ENCODE assay signal across 9 mouse cellular contexts in genomic region chr10:26919307-26919977, GRCm38 (mm10).
DNase-seq lines count a peak whose midpoint lies in the region; ATAC-seq lines count a peak whose summit lies in the region.
"Had no signal": no experiment of that assay in that cellular context is flagged by ENCODE, and none has a peak within 500 bp of the region (broad histone marks: within the 10 kb centered on the region; RNA-seq: fewer than 3 reads in every experiment).

No protein-coding gene starts in this region.

- no peak overlapping the region for H3K27ac ChIP-seq in liver, embryonic 12.5 days
- H3K27ac ChIP-seq in neural tube, embryonic 14.5 days (ENCODE audit: low read depth, low read length), result no peak overlapping the region
- H3K27ac ChIP-seq: embryonic facial prominence, embryonic 13.5 days had no signal

- DNase-seq in ovary, postnatal 14 days (ENCODE audit: low spot score), result peak; percentile 29
- DNase-seq in ovary, postnatal 10 days (ENCODE audit: low spot score), result no peak
- DNase-seq in c-Kit-positive CD71-positive TER-119-negative erythroid progenitor cells, embryonic 14.5 days (ENCODE audit: low read depth), result peak; percentile 64
- peak; percentile 21 to 66 for DNase-seq in frontal cortex, postnatal 36 days (ENCODE audit: low spot score in 2 of 2)
- DNase-seq in kidney, postnatal 14 days, result peak; percentile 65
- DNase-seq in testis, postnatal 10 days (ENCODE audit: low spot score), result no peak

- H3K9ac ChIP-seq in liver, embryonic 12.5 days, result no peak overlapping the region
- H3K9ac ChIP-seq in neural tube, embryonic 14.5 days (replicated peaks; ENCODE audit: low read depth, low read length), result no peak overlapping the region
- H3K9ac ChIP-seq: embryonic facial prominence, embryonic 13.5 days had no signal

- H3K4me3 ChIP-seq in liver, embryonic 12.5 days, result no peak overlapping the region
- no peak overlapping the region for H3K4me3 ChIP-seq in neural tube, embryonic 14.5 days (ENCODE audit: low read depth, low read length)
- H3K4me3 ChIP-seq: embryonic facial prominence, embryonic 13.5 days had no signal

- H3K4me1 ChIP-seq in liver, embryonic 12.5 days, result no peaks in the 10 kb centered on the region
- no peaks in the 10 kb centered on the region for H3K4me1 ChIP-seq in neural tube, embryonic 14.5 days (ENCODE audit: control insufficient read depth, insufficient read depth, low read length)
- H3K4me1 ChIP-seq: embryonic facial prominence, embryonic 13.5 days had no signal

- no peaks in the 10 kb centered on the region for H3K9me3 ChIP-seq in liver, embryonic 12.5 days (replicated peaks)
- no peaks in the 10 kb centered on the region for H3K9me3 ChIP-seq in neural tube, embryonic 14.5 days (ENCODE audit: control insufficient read depth, low read length)
- H3K9me3 ChIP-seq: embryonic facial prominence, embryonic 13.5 days had no signal

- no peaks in the 10 kb centered on the region for H3K36me3 ChIP-seq in liver, embryonic 12.5 days
- H3K36me3 ChIP-seq in neural tube, embryonic 14.5 days (ENCODE audit: control insufficient read depth, insufficient read depth, low read length), result no peaks in the 10 kb centered on the region
- H3K36me3 ChIP-seq: embryonic facial prominence, embryonic 13.5 days had no signal

- H3K4me2 ChIP-seq in liver, embryonic 12.5 days, result no peak overlapping the region
- no peak overlapping the region for H3K4me2 ChIP-seq in neural tube, embryonic 14.5 days (ENCODE audit: low read depth, low read length)
- H3K4me2 ChIP-seq: embryonic facial prominence, embryonic 13.5 days had no signal

- WGBS in liver, embryonic 12.5 days (ENCODE audit: insufficient replicate concordance), result 21% methylated on average over 5 of the region's 5 CpGs
- 35% methylated on average over 5 of the region's 5 CpGs for WGBS in neural tube, embryonic 14.5 days

- no peaks in the 10 kb centered on the region for H3K27me3 ChIP-seq in liver, embryonic 12.5 days (replicated peaks)
- no peaks in the 10 kb centered on the region for H3K27me3 ChIP-seq in neural tube, embryonic 14.5 days (ENCODE audit: control insufficient read depth, insufficient read depth, low read length)
- H3K27me3 ChIP-seq: embryonic facial prominence, embryonic 13.5 days had no signal

- ATAC-seq in liver, embryonic 12.5 days, result peak; percentile 59
- peak; percentile 81; the same call in 1 of the 2 replicates for ATAC-seq in neural tube, embryonic 14.5 days (ENCODE audit: low read depth)

Comparison
In these comparisons a context has a peak if more than half of its experiments do, and no peak if none do; other contexts are left out.
1. DNase-seq: peak in ovary, postnatal 14 days (single experiment), c-Kit-positive CD71-positive TER-119-negative erythroid progenitor cells, embryonic 14.5 days (single experiment), frontal cortex, postnatal 36 days (2 of 2) and kidney, postnatal 14 days (single experiment); none in ovary, postnatal 10 days (single experiment) and testis, postnatal 10 days (single experiment).